Mouse (Mus musculus): ENCODE data around the gene Gm13691. TPM values are rescaled to one million over a fixed set of nuclear protein-coding genes. Genes with fewer than 3 reads are reported as not detected.
"Not testable (repeated sequence)": the region's sequence is repeated elsewhere in the genome, so short reads cannot be mapped to it uniquely, and the experiment has no call there.

Gene Gm13691
- polyA plus RNA-seq, 1 experiment = not detected

DNA sequence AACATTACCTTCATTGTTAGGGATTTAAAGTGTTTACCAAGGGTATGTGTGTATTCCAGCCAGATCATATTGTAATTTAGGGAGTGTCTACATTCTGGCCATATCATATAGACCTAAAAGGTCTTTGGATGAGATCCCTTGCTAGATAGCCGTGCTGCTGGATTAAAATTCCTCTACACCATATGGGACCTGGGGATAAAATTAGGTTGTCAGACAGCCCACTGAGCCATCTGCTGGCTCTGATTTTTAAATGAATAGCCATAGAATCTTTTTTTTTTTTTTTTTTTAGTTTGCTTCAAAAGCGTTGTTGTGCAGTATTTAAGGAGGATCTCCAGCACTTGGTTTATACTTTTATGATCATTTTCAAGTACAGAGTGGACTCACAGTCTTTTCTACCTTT is 42.2 kb downstream of the Gm13691 start:
- DNase-seq (ENCODE audit: low read depth) = no peak

DNA sequence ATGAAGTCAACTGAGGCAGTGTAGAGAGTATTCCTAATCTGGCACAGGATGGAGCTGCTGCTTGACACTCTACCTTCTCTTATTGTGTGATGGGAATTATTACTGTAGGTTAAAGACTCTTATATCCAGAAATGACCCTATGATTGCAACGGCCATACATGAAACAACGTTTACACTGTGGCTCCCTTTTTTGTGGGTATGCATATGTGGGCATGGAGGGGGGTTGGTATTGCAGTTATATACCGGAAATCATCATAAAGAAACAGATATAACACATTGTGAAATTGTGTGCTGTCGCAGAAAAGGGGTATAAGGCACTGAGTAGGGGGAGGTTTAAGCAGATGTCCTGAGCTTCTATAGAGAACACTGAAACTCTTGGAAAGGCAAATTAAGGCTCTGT is 45.6 kb downstream of the Gm13691 start:
- no peak for DNase-seq (ENCODE audit: low read depth)

DNA sequence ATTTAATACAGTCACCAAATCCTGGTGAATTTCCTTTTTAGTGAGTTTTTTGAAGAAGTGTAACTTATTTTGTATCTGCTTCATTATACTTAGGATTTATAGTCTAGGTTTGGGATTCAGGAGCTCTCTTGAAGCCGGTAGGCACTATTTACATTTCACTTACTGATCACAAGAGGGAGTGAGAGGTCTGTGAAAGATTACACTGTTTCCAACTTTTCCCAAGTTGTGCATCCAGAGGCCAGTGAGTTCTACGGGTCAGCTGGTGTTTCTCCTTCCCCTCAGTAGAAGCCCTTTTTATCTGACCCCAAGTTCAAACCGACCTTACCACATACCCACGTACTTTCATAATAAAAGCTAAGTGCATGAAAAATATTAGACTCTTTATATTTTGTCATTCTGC is 47.0 kb downstream of the Gm13691 start:
- no peak for DNase-seq (ENCODE audit: low read depth)

DNA sequence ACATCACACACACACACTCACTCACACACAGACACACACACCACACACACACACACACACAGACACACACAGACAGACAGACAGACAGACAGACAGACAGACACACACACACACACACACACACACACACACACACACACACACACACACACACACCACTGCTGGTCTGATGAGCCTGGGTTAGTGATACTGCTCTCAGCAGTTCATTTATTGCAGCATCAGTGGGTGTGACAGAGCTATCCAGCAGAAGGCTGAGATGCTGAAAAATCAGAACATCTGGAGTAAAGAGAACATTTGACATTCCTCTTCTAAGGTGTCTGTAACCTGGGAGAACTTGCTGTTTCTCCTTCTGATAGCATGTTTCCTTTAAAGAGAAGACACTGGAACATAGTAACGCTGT is 47.6 kb downstream of the Gm13691 start:
- not testable (repeated sequence) for DNase-seq (ENCODE audit: low read depth)

DNA sequence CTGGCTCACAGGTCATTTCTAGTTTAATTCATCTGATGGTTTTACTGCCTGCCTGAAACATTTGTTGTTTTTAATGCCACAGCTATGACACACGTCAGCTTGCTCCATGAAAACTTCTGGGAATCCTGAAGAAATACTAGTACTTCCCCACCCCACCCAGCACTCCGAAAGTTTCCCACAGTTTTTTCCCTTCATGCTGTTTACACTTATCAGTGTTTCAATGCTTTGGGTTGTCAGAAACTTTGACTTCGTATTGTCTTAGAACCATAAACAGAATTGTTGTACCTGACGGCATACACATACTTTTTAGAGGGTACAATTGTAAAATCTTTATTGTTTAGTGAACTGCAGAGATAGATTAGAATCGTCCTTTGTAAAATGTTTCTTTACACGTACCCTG is 48.9 kb downstream of the Gm13691 start:
- no peak for DNase-seq (ENCODE audit: low read depth)

Other genes with a start within 250 kb of the Gm13691 start
- 0.50 and 0.77 TPM in 2 replicates for gene Fam171b, start 177.9 kb upstream of the Gm13691 start, polyA plus RNA-seq (2012; rRNA removed)
- gene Zswim2, start 49.3 kb upstream of the Gm13691 start, polyA plus RNA-seq (2012; rRNA removed) = not detected in 2 replicates
- gene Gm13698, start 34.9 kb upstream of the Gm13691 start, polyA plus RNA-seq (2012; rRNA removed) = not detected in 2 replicates
- gene Gm13693, start 29.1 kb upstream of the Gm13691 start, polyA plus RNA-seq (2012; rRNA removed) = not detected in 2 replicates
- not detected in 2 replicates for gene Gm13695, start 23.2 kb upstream of the Gm13691 start, polyA plus RNA-seq (2012; rRNA removed)
- not detected in 2 replicates for gene Gm13696, start 17.4 kb upstream of the Gm13691 start, polyA plus RNA-seq (2012; rRNA removed)
- not detected in 2 replicates for gene Gm13694, start 11.6 kb upstream of the Gm13691 start, polyA plus RNA-seq (2012; rRNA removed)
- not detected in 2 replicates for gene Gm13697, start 5.8 kb upstream of the Gm13691 start, polyA plus RNA-seq (2012; rRNA removed)

Data from gonadal fat pad, adult 2 months (tissue).